Mouse (Mus musculus): Measurements from ENCODE around the gene Gm17581.

DNA sequence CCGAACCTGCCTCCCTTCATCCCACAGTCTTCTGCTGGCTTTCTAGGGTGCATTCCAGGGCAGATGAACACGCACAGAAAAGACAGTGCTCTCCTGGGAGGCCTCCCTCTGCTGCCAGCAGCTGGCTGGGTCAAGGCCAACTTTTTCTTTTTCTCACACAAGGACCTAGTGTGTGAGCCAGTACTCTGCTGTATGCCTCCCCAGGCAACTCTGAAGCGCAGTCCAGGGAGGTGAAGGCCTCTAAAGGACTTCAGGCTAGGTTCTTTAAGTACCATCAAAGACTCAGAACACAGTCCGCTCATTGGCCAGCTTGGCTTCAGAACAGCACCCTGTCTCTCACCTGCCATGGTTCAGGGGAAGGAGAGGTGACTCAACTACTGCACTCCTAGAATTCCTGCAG lies 28.4 kb downstream of the Gm17581 start:
- no peak for TF ChIP-seq CTCF (IDR thresholded peaks at IDR 0.05; ENCODE audit: borderline replicate concordance, insufficient read depth, low read length)
- no peak for TF ChIP-seq POLR2A (IDR thresholded peaks at IDR 0.05; ENCODE audit: low read depth, low read length)
